8 mouse cellular contexts compared by ENCODE assay signal in the genomic region with DNA sequence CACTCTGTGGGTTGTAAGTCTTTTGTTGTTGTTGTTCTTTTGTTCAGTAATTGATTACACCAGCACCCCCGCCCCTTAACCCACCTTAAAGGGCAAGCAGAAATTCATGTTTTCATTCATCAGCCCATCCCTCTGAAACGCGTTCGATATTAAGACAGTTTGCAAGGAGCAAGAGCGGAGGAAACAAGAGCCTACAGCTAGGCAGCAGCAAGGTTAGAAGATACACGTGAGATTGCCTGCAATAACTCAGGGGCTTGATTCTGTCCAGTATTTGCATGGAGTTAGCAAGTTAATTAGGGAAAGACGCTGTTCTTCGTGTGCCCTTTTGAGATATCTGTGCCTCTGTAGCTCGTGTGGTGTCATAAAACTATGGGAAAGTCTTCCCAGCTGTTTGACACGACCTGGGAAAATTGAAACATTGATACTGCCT.
A peak's percentile ranks its signal among the peaks of the same experiment; 100 is the strongest.
DNase-seq lines count a peak whose midpoint lies in the region; ATAC-seq and TF ChIP-seq lines count a peak whose summit lies in the region.

No protein-coding gene starts in this region.

- H3K9ac ChIP-seq in neural tube, embryonic 11.5 days (ENCODE audit: low read length): peak overlapping the region; percentile 67
- no peak overlapping the region for H3K9ac ChIP-seq in liver, embryonic 11.5 days (ENCODE audit: low read depth, low read length)

- H3K27me3 ChIP-seq in cerebellum, adult 2 months (ENCODE audit: control insufficient read depth, insufficient read depth, low read length): no peaks in the 10 kb centered on the region
- no peaks in the 10 kb centered on the region for H3K27me3 ChIP-seq in neural tube, embryonic 11.5 days (ENCODE audit: control insufficient read depth, insufficient read depth, low read length)
- H3K27me3 ChIP-seq in liver, embryonic 11.5 days (replicated peaks; ENCODE audit: control insufficient read depth, insufficient read depth, low read length): no peaks in the 10 kb centered on the region

- peak overlapping the region; percentile 43 for H3K4me3 ChIP-seq in cerebellum, adult 2 months (replicated peaks; ENCODE audit: insufficient read depth, low read depth, low read length)
- peak overlapping the region; percentile 29 for H3K4me3 ChIP-seq in neural tube, embryonic 11.5 days (ENCODE audit: low read depth, low read length)
- H3K4me3 ChIP-seq in liver, embryonic 11.5 days (ENCODE audit: low read depth, low read length): no peak overlapping the region; the same call in 1 of the 2 replicates

- no peak for DNase-seq in cerebellum, adult 2 months
- DNase-seq in cerebellum, postnatal 4 days (ENCODE audit: low spot score in 2 of 2): no peak
- no peak for DNase-seq in neural tube, embryonic 11.5 days (ENCODE audit: low spot score)
- no peak for DNase-seq in neural tube, embryonic 10.5 days (ENCODE audit: extremely low spot score, low spot score)
- DNase-seq in liver, embryonic 11.5 days (ENCODE audit: low spot score): no peak
- DNase-seq in thymus, postnatal 36 days: no peak
- DNase-seq in thymus, postnatal 10 days (ENCODE audit: low spot score in 2 of 2): no peak
- DNase-seq in cerebellum, adult 9-10 months: no peak

- peak overlapping the region; percentile 60 for H3K4me2 ChIP-seq in neural tube, embryonic 11.5 days (ENCODE audit: low read depth)
- peak overlapping the region; percentile 48 for H3K4me2 ChIP-seq in liver, embryonic 11.5 days

- no peaks in the 10 kb centered on the region for H3K36me3 ChIP-seq in neural tube, embryonic 11.5 days (ENCODE audit: control insufficient read depth, insufficient read depth, low read length)
- no peaks in the 10 kb centered on the region for H3K36me3 ChIP-seq in liver, embryonic 11.5 days (ENCODE audit: control insufficient read depth, insufficient read depth, low read length)

- H3K9me3 ChIP-seq in neural tube, embryonic 11.5 days (ENCODE audit: control insufficient read depth, low read length): no peaks in the 10 kb centered on the region
- no peaks in the 10 kb centered on the region for H3K9me3 ChIP-seq in liver, embryonic 11.5 days (ENCODE audit: control insufficient read depth, low read length)

- WGBS in cerebellum, adult 2 months: 12% methylated on average over 10 of the region's 10 CpGs
- 5% methylated on average over 10 of the region's 10 CpGs for WGBS in neural tube, embryonic 11.5 days
- WGBS in liver, embryonic 11.5 days: 27% methylated on average over 10 of the region's 10 CpGs

- ATAC-seq in neural tube, embryonic 11.5 days (ENCODE audit: insufficient read depth, low FRiP score, low TSS enrichment): peak; percentile 43
- ATAC-seq in liver, embryonic 11.5 days (replicated peaks; ENCODE audit: low FRiP score): no peak

- peak overlapping the region; percentile 75; the same call in 1 of the 2 replicates for H3K27ac ChIP-seq in cerebellum, adult 2 months (ENCODE audit: insufficient read depth, low read length)
- H3K27ac ChIP-seq in neural tube, embryonic 11.5 days (ENCODE audit: low read depth, low read length): peak overlapping the region; percentile 98
- 0 out of 2 replicates have a peak overlapping the region, but pooled peaks have one; percentile 34 for H3K27ac ChIP-seq in liver, embryonic 11.5 days (ENCODE audit: low read depth, low read length)

- no peak for TF ChIP-seq CTCF in cerebellum, adult 2 months (IDR thresholded peaks at IDR 0.05; ENCODE audit: borderline replicate concordance, insufficient read depth, low read depth, low read length)

- no peaks in the 10 kb centered on the region for H3K4me1 ChIP-seq in cerebellum, adult 2 months (ENCODE audit: control insufficient read depth, insufficient read depth, low read length)
- peaks cover 46% of the 10 kb centered on the region for H3K4me1 ChIP-seq in neural tube, embryonic 11.5 days (ENCODE audit: control insufficient read depth, insufficient read depth, low read length)
- 0 out of 2 replicates have a peak, but pooled peaks cover 7% of the 10 kb centered on the region for H3K4me1 ChIP-seq in liver, embryonic 11.5 days (replicated peaks; ENCODE audit: control insufficient read depth, insufficient read depth, low read length)

- TF ChIP-seq POLR2A in cerebellum, adult 2 months (IDR thresholded peaks at IDR 0.05; ENCODE audit: borderline replicate concordance, insufficient read depth, low read length): no peak

Comparison
In these comparisons a context has a peak if more than half of its experiments do, and no peak if none do; other contexts are left out.
1. H3K27ac ChIP-seq: peak in every context shown above with its lines; median percentile 98 in neural tube, embryonic 11.5 days; 75 in cerebellum, adult 2 months; 34 in liver, embryonic 11.5 days.